Mouse (Mus musculus): ENCODE results near the gene Myh6. TPM values are rescaled to one million over a fixed set of nuclear protein-coding genes. Genes with fewer than 3 reads are reported as not detected.

The Myh6 gene
- polyA plus RNA-seq, 1 experiment from 2014 or later, result 2,306 TPM

GRCm38 (mm10) chr14:54913343-54913742 lies 53.4 kb downstream of the Myh6 start:
- Histone ChIP-seq H3K9ac (ENCODE audit: low read depth, low read length) (peak overlapping the region; percentile 82; the same call in 1 of the 2 replicates), H3K4me3 (ENCODE audit: low read depth, low read length) (peak overlapping the region; percentile 72), H3K4me1 (ENCODE audit: control insufficient read depth, insufficient read depth, low read length) (peaks cover 13% of the 10 kb centered on the region), H3K27ac (ENCODE audit: low read depth, low read length) (no peak overlapping the region), H3K27me3 (ENCODE audit: control insufficient read depth, insufficient read depth, low read length) (no peaks in the 10 kb centered on the region), H3K4me2 (peak overlapping the region; percentile 95), H3K9me3 (replicated peaks; ENCODE audit: control insufficient read depth, low read length) (no peaks in the 10 kb centered on the region), H3K36me3 (ENCODE audit: control insufficient read depth, insufficient read depth, low read length) (no peaks in the 10 kb centered on the region; the same call in 1 of the 2 replicates)
- 18% methylated on average over 10 of the region's 10 CpGs for WGBS (ENCODE audit: insufficient replicate concordance)
- ATAC-seq (replicated peaks; ENCODE audit: insufficient number of reproducible peaks, low FRiP score, low TSS enrichment), result no peak

GRCm38 (mm10) chr14:54912886-54913285 lies 53.8 kb downstream of the Myh6 start, which contains the start of gene Slc22a17:
Slc22a17 (minus strand) TSS chr14:54913132.
- Histone ChIP-seq H3K9me3 (replicated peaks; ENCODE audit: control insufficient read depth, low read length) (no peaks in the 10 kb centered on the region), H3K4me1 (ENCODE audit: control insufficient read depth, insufficient read depth, low read length) (peaks cover 13% of the 10 kb centered on the region), H3K27ac (ENCODE audit: low read depth, low read length) (no peak within 1 kb of the TSS), H3K4me3 (ENCODE audit: low read depth, low read length) (peak within 1 kb of the TSS; percentile 72), H3K36me3 (ENCODE audit: control insufficient read depth, insufficient read depth, low read length) (0 out of 2 replicates have a peak, but pooled peaks cover 1% of the 10 kb centered on the region), H3K4me2 (peak within 1 kb of the TSS; percentile 95), H3K27me3 (ENCODE audit: control insufficient read depth, insufficient read depth, low read length) (0 out of 2 replicates have a peak, but pooled peaks cover 1% of the 10 kb centered on the region), H3K9ac (ENCODE audit: low read depth, low read length) (peak within 1 kb of the TSS; percentile 82)
- WGBS (ENCODE audit: insufficient replicate concordance), result 1% methylated on average over 22 of the region's 28 CpGs
- ATAC-seq (replicated peaks; ENCODE audit: insufficient number of reproducible peaks, low FRiP score, low TSS enrichment), result peak; percentile 66

- no peak overlapping the region for H3K27ac ChIP-seq (ENCODE audit: low read depth, low read length)
- peak; percentile 39 for ATAC-seq (replicated peaks; ENCODE audit: insufficient number of reproducible peaks, low FRiP score, low TSS enrichment)
- H3K4me2 ChIP-seq, result peak overlapping the region; percentile 95
- 3% methylated on average over 50 of the region's 69 CpGs for WGBS (ENCODE audit: insufficient replicate concordance)
- peak overlapping the region; percentile 72 for H3K4me3 ChIP-seq (ENCODE audit: low read depth, low read length)
- no peaks in the 10 kb centered on the region for H3K9me3 ChIP-seq (replicated peaks; ENCODE audit: control insufficient read depth, low read length)
- peak overlapping the region; percentile 82 for H3K9ac ChIP-seq (ENCODE audit: low read depth, low read length)
- H3K27me3 ChIP-seq (ENCODE audit: control insufficient read depth, insufficient read depth, low read length), result 0 out of 2 replicates have a peak, but pooled peaks cover 2% of the 10 kb centered on the region
- H3K4me1 ChIP-seq (ENCODE audit: control insufficient read depth, insufficient read depth, low read length), result peaks cover 13% of the 10 kb centered on the region
- peaks cover 7% of the 10 kb centered on the region for H3K36me3 ChIP-seq (ENCODE audit: control insufficient read depth, insufficient read depth, low read length)
These were observed 54.4 kb downstream of the Myh6 start for GRCm38 (mm10) chr14:54912109-54912850.

- H3K4me2 ChIP-seq, result no peak overlapping the region
- H3K27me3 ChIP-seq (ENCODE audit: control insufficient read depth, insufficient read depth, low read length), result peaks cover 2% of the 10 kb centered on the region; the same call in 1 of the 2 replicates
- no peak overlapping the region for H3K27ac ChIP-seq (ENCODE audit: low read depth, low read length)
- H3K4me3 ChIP-seq (ENCODE audit: low read depth, low read length), result no peak overlapping the region
- no peak overlapping the region for H3K9ac ChIP-seq (ENCODE audit: low read depth, low read length)
- H3K4me1 ChIP-seq (ENCODE audit: control insufficient read depth, insufficient read depth, low read length), result peaks cover 16% of the 10 kb centered on the region
- WGBS (ENCODE audit: insufficient replicate concordance), result 73% methylated on average over 7 of the region's 7 CpGs
- no peaks in the 10 kb centered on the region for H3K9me3 ChIP-seq (replicated peaks; ENCODE audit: control insufficient read depth, low read length)
- no peak for ATAC-seq (replicated peaks; ENCODE audit: insufficient number of reproducible peaks, low FRiP score, low TSS enrichment)
- peaks cover 12% of the 10 kb centered on the region for H3K36me3 ChIP-seq (ENCODE audit: control insufficient read depth, insufficient read depth, low read length)
These were observed 58.0 kb downstream of the Myh6 start for GRCm38 (mm10) chr14:54908682-54909081.

GRCm38 (mm10) chr14:54903641-54904040 lies 63.1 kb downstream of the Myh6 start:
- H3K4me2 ChIP-seq, result no peak overlapping the region
- H3K9ac ChIP-seq (ENCODE audit: low read depth, low read length), result no peak overlapping the region
- H3K27ac ChIP-seq (ENCODE audit: low read depth, low read length), result no peak overlapping the region
- H3K9me3 ChIP-seq (replicated peaks; ENCODE audit: control insufficient read depth, low read length), result no peaks in the 10 kb centered on the region
- H3K4me3 ChIP-seq (ENCODE audit: low read depth, low read length), result no peak overlapping the region
- H3K36me3 ChIP-seq (ENCODE audit: control insufficient read depth, insufficient read depth, low read length), result peaks cover 12% of the 10 kb centered on the region
- H3K4me1 ChIP-seq (ENCODE audit: control insufficient read depth, insufficient read depth, low read length), result peaks cover 3% of the 10 kb centered on the region; the same call in 1 of the 2 replicates
- no peak for ATAC-seq (replicated peaks; ENCODE audit: insufficient number of reproducible peaks, low FRiP score, low TSS enrichment)
- H3K27me3 ChIP-seq (ENCODE audit: control insufficient read depth, insufficient read depth, low read length), result peaks cover 2% of the 10 kb centered on the region; the same call in 1 of the 2 replicates
- 89% methylated on average over 4 of the region's 4 CpGs for WGBS (ENCODE audit: insufficient replicate concordance)

GRCm38 (mm10) chr14:54900383-54900782 lies 66.3 kb downstream of the Myh6 start:
- H3K27me3 ChIP-seq (ENCODE audit: control insufficient read depth, insufficient read depth, low read length), result no peaks in the 10 kb centered on the region
- peaks cover 18% of the 10 kb centered on the region for H3K36me3 ChIP-seq (ENCODE audit: control insufficient read depth, insufficient read depth, low read length)
- no peak overlapping the region for H3K4me2 ChIP-seq
- WGBS (ENCODE audit: insufficient replicate concordance), result 0% methylated on average over 3 of the region's 3 CpGs
- no peaks in the 10 kb centered on the region for H3K9me3 ChIP-seq (replicated peaks; ENCODE audit: control insufficient read depth, low read length)
- peaks cover 22% of the 10 kb centered on the region for H3K4me1 ChIP-seq (ENCODE audit: control insufficient read depth, insufficient read depth, low read length)
- no peak overlapping the region for H3K4me3 ChIP-seq (ENCODE audit: low read depth, low read length)
- no peak; the same call in 1 of the 2 replicates for ATAC-seq (replicated peaks; ENCODE audit: insufficient number of reproducible peaks, low FRiP score, low TSS enrichment)
- H3K27ac ChIP-seq (ENCODE audit: low read depth, low read length), result no peak overlapping the region
- H3K9ac ChIP-seq (ENCODE audit: low read depth, low read length), result no peak overlapping the region

- Histone ChIP-seq H3K4me1 (ENCODE audit: control insufficient read depth, insufficient read depth, low read length) (peaks cover 26% of the 10 kb centered on the region), H3K27me3 (ENCODE audit: control insufficient read depth, insufficient read depth, low read length) (no peaks in the 10 kb centered on the region), H3K4me2 (no peak overlapping the region), H3K4me3 (ENCODE audit: low read depth, low read length) (no peak overlapping the region), H3K9me3 (replicated peaks; ENCODE audit: control insufficient read depth, low read length) (no peaks in the 10 kb centered on the region), H3K9ac (ENCODE audit: low read depth, low read length) (no peak overlapping the region), H3K27ac (ENCODE audit: low read depth, low read length) (no peak overlapping the region; the same call in 1 of the 2 replicates), H3K36me3 (ENCODE audit: control insufficient read depth, insufficient read depth, low read length) (peaks cover 18% of the 10 kb centered on the region)
- ATAC-seq (replicated peaks; ENCODE audit: insufficient number of reproducible peaks, low FRiP score, low TSS enrichment), result no peak
- 56% methylated on average over 2 of the region's 2 CpGs for WGBS (ENCODE audit: insufficient replicate concordance)
These were observed 69.3 kb downstream of the Myh6 start for GRCm38 (mm10) chr14:54897445-54897844.

GRCm38 (mm10) chr14:54894296-54895151 lies 72.2 kb downstream of the Myh6 start:
- peak overlapping the region; percentile 100 for H3K9ac ChIP-seq (ENCODE audit: low read depth, low read length)
- peaks cover 26% of the 10 kb centered on the region for H3K4me1 ChIP-seq (ENCODE audit: control insufficient read depth, insufficient read depth, low read length)
- H3K36me3 ChIP-seq (ENCODE audit: control insufficient read depth, insufficient read depth, low read length), result peaks cover 18% of the 10 kb centered on the region
- peak overlapping the region; percentile 96 for H3K4me3 ChIP-seq (ENCODE audit: low read depth, low read length)
- peak overlapping the region; percentile 79 for H3K4me2 ChIP-seq
- under 1% methylated on average over 53 of the region's 54 CpGs for WGBS (ENCODE audit: insufficient replicate concordance)
- H3K27me3 ChIP-seq (ENCODE audit: control insufficient read depth, insufficient read depth, low read length), result no peaks in the 10 kb centered on the region
- no peaks in the 10 kb centered on the region for H3K9me3 ChIP-seq (replicated peaks; ENCODE audit: control insufficient read depth, low read length)
- H3K27ac ChIP-seq (ENCODE audit: low read depth, low read length), result peak overlapping the region; percentile 97
- ATAC-seq (replicated peaks; ENCODE audit: insufficient number of reproducible peaks, low FRiP score, low TSS enrichment), result peak; percentile 78

Data from heart, embryonic 11.5 days (tissue).